ENCODE assay signal across 26 mouse cellular contexts in the genomic region with DNA sequence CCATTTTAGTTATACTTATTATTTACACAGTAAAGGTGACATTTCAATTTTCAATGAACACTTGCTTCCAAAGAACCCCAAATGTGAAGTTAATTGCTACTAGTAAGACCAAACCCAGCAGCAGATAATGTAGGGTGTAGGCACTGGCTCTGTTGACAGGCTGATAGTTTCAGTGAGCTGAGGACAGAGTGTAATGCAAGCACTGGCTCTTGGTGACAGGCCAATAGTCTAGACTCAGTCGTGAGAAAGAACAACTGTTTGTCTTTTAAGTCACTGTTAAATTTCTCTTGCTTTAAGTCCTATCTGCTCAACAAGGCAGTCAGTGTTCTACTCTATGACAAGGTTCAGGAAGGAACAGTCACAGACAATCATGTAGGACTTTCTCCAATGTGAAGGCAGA.
A peak's percentile ranks its signal among the peaks of the same experiment; 100 is the strongest.
DNase-seq lines count a peak whose midpoint lies in the region; ATAC-seq lines count a peak whose summit lies in the region.
"Had no signal": no experiment of that assay in that cellular context is flagged by ENCODE, and none has a peak within 500 bp of the region (broad histone marks: within the 10 kb centered on the region; RNA-seq: fewer than 3 reads in every experiment).

No protein-coding gene starts in this region.

- intact Hi-C loops in heart, postnatal 25 days (cut with DNase I): no loop called here
- intact Hi-C loops in heart, postnatal 10 days (cut with DNase I): no loop called here

- 16% methylated on average over 1 of the region's 1 CpGs for WGBS in heart, embryonic 14.5 days
- WGBS in liver, embryonic 16.5 days (ENCODE audit: insufficient replicate concordance): 48% methylated on average over 1 of the region's 1 CpGs

- H3K4me1 ChIP-seq in heart, embryonic 14.5 days (ENCODE audit: control insufficient read depth in 2 of 2, insufficient read depth in 2 of 2, low read length in 2 of 2): peaks cover 0 to 30% of the 10 kb centered on the region in 2 experiments; a peak in 3 of 4 replicates
- H3K4me1 ChIP-seq in liver, embryonic 16.5 days (ENCODE audit: control insufficient read depth, low read depth, low read length): no peaks in the 10 kb centered on the region
- H3K4me1 ChIP-seq: forebrain, embryonic 13.5 days; hindbrain, embryonic 12.5 days; limb, embryonic 12.5 days; liver, embryonic 15.5 days; neural tube, embryonic 13.5 days had no signal

- no peaks in the 10 kb centered on the region for H3K27me3 ChIP-seq in heart, embryonic 14.5 days (ENCODE audit: control insufficient read depth, insufficient read depth, low read length)
- no peaks in the 10 kb centered on the region for H3K27me3 ChIP-seq in liver, embryonic 16.5 days (ENCODE audit: control insufficient read depth, insufficient read depth, low read depth, low read length)
- H3K27me3 ChIP-seq: forebrain, embryonic 13.5 days; hindbrain, embryonic 12.5 days; limb, embryonic 12.5 days; liver, embryonic 15.5 days; neural tube, embryonic 13.5 days had no signal

- H3K36me3 ChIP-seq in heart, embryonic 14.5 days (ENCODE audit: control insufficient read depth, insufficient read depth, low read length): peaks cover 75% of the 10 kb centered on the region
- peaks cover 12% of the 10 kb centered on the region for H3K36me3 ChIP-seq in liver, embryonic 16.5 days (ENCODE audit: control insufficient read depth, insufficient read depth)

- H3K9ac ChIP-seq in heart, embryonic 14.5 days (ENCODE audit: low read length): peak overlapping the region; percentile 25; the same call in 1 of the 2 replicates
- H3K9ac ChIP-seq in liver, embryonic 16.5 days (ENCODE audit: low read depth, low read length): no peak overlapping the region
- H3K9ac ChIP-seq: forebrain, embryonic 13.5 days; hindbrain, embryonic 12.5 days; limb, embryonic 12.5 days; liver, embryonic 15.5 days; neural tube, embryonic 13.5 days had no signal

- H3K4me2 ChIP-seq in heart, embryonic 14.5 days (ENCODE audit: low read length): peak overlapping the region; percentile 24; the same call in 1 of the 2 replicates
- no peak overlapping the region for H3K4me2 ChIP-seq in liver, embryonic 16.5 days (ENCODE audit: low read depth, low read length)
- H3K4me2 ChIP-seq: forebrain, embryonic 13.5 days; hindbrain, embryonic 12.5 days; limb, embryonic 12.5 days; liver, embryonic 15.5 days; neural tube, embryonic 13.5 days had no signal

- no peak for DNase-seq in heart, postnatal 25 days (ENCODE audit: low spot score)
- no peak for DNase-seq in liver
- DNase-seq in heart, postnatal 10 days: peak; percentile 18 to 21
- DNase-seq in cerebellum, adult 18-20 months: no peak
- no peak for DNase-seq in cerebellum, adult 11 months
- DNase-seq: adrenal gland, postnatal 14 days; cerebellum, postnatal 14 days; kidney, adult 18-20 months; kidney, postnatal 4 days; retina, postnatal 1 day; thymus, adult 18-20 months; thymus, postnatal 36 days had no signal

- H3K4me3 ChIP-seq in heart, embryonic 14.5 days (ENCODE audit: control insufficient read depth in 1 of 2, insufficient read depth in 1 of 2, low read depth in 1 of 2, low read length in 2 of 2): no peak overlapping the region
- no peak overlapping the region for H3K4me3 ChIP-seq in liver, embryonic 16.5 days (ENCODE audit: low read depth, low read length)
- H3K4me3 ChIP-seq: erythroblast, embryonic 14.5 days; forebrain, embryonic 13.5 days; hindbrain, embryonic 12.5 days; limb, embryonic 12.5 days; liver, embryonic 15.5 days; midbrain, embryonic 10.5 days; myocyte; neural tube, embryonic 13.5 days had no signal

- no peaks in the 10 kb centered on the region for H3K9me3 ChIP-seq in heart, embryonic 14.5 days (ENCODE audit: control insufficient read depth, low read length)
- H3K9me3 ChIP-seq in liver, embryonic 16.5 days (replicated peaks; ENCODE audit: control insufficient read depth, low read length): no peaks in the 10 kb centered on the region
- H3K9me3 ChIP-seq: forebrain, embryonic 13.5 days; hindbrain, embryonic 12.5 days; limb, embryonic 12.5 days; liver, embryonic 15.5 days; midbrain, embryonic 10.5 days; neural tube, embryonic 13.5 days had no signal

- no peak; the same call in 1 of the 2 replicates for ATAC-seq in heart, embryonic 14.5 days (ENCODE audit: insufficient number of reproducible peaks, insufficient read depth, low FRiP score, low read depth)
- ATAC-seq in liver, embryonic 16.5 days (ENCODE audit: low read depth): peak; percentile 62; the same call in 1 of the 2 replicates
- ATAC-seq: activated CD4-positive, CD25-positive, alpha-beta regulatory T cell, adult 4 months; forebrain, embryonic 13.5 days; lung, postnatal 0 days; midbrain, embryonic 16.5 days had no signal

- peak overlapping the region; percentile 69 to 89 for H3K27ac ChIP-seq in heart, embryonic 14.5 days (replicated peaks in 1 of 2; ENCODE audit: control insufficient read depth in 1 of 2, insufficient read depth in 1 of 2, low read depth in 2 of 2, low read length in 2 of 2)
- H3K27ac ChIP-seq in liver, embryonic 16.5 days (ENCODE audit: low read length): no peak overlapping the region
- H3K27ac ChIP-seq: forebrain, embryonic 13.5 days; hindbrain, embryonic 12.5 days; limb, embryonic 12.5 days; liver, embryonic 15.5 days; macrophage; midbrain, embryonic 10.5 days; neural tube, embryonic 13.5 days had no signal

Comparison
In these comparisons a context has a peak if more than half of its experiments do, and no peak if none do; other contexts are left out.
1. DNase-seq: peak in heart, postnatal 10 days (2 of 2); none in heart, postnatal 25 days (single experiment), liver (single experiment), cerebellum, adult 18-20 months (0 of 2) and cerebellum, adult 11 months (single experiment).